Comparison of ENCODE assay signal across 19 mouse cellular contexts in the genomic region with DNA sequence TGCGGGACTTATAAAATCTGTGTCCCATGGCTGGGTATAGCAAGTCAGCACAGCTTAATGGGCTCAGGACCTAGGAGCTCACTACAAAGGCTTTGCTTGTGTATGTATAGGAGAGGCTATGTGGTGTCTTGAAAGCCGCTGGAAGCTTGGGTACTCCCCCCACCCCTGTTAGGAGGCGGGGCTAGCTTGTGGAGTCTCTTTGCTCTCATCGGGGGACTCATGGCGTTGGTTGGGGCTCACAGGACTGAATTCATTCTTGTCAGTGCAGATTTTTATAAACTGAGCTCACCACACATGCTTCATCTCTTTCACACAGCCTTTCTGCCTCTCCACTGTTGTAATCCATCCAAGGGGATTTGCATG.
A peak's percentile ranks its signal among the peaks of the same experiment; 100 is the strongest.
DNase-seq lines count a peak whose midpoint lies in the region; ATAC-seq lines count a peak whose summit lies in the region.
"Had no signal": no experiment of that assay in that cellular context is flagged by ENCODE, and none has a peak within 500 bp of the region (broad histone marks: within the 10 kb centered on the region; RNA-seq: fewer than 3 reads in every experiment).

No protein-coding gene starts in this region.

- H3K4me2 ChIP-seq in heart, embryonic 13.5 days = no peak overlapping the region
- no peak overlapping the region for H3K4me2 ChIP-seq in lung, embryonic 15.5 days
- H3K4me2 ChIP-seq in stomach, embryonic 16.5 days (ENCODE audit: low read depth, low read length) = no peak overlapping the region
- H3K4me2 ChIP-seq: embryonic facial prominence, embryonic 12.5 days; liver, embryonic 15.5 days; midbrain, embryonic 13.5 days; neural tube, embryonic 13.5 days had no signal

- H3K27ac ChIP-seq in heart, embryonic 13.5 days (replicated peaks) = peak overlapping the region; percentile 40
- H3K27ac ChIP-seq in lung, embryonic 15.5 days = peak overlapping the region; percentile 55; the same call in 1 of the 2 replicates
- peak overlapping the region; percentile 17; the same call in 1 of the 2 replicates for H3K27ac ChIP-seq in brown adipose tissue, adult 24 weeks (replicated peaks; ENCODE audit: low read depth, low read length)
- no peak overlapping the region for H3K27ac ChIP-seq in stomach, embryonic 16.5 days (ENCODE audit: low read length)
- H3K27ac ChIP-seq: embryonic facial prominence, embryonic 12.5 days; forebrain, embryonic 10.5 days; hindbrain, embryonic 10.5 days; kidney, postnatal 0 days; liver, embryonic 15.5 days; midbrain, embryonic 13.5 days; neural tube, embryonic 13.5 days had no signal

- no peak overlapping the region for H3K4me3 ChIP-seq in heart, embryonic 13.5 days
- H3K4me3 ChIP-seq in lung, embryonic 15.5 days = no peak overlapping the region
- H3K4me3 ChIP-seq in brown adipose tissue, adult 24 weeks (ENCODE audit: insufficient read depth, low read depth, low read length) = no peak overlapping the region
- no peak overlapping the region for H3K4me3 ChIP-seq in stomach, embryonic 16.5 days (replicated peaks; ENCODE audit: low read length)
- H3K4me3 ChIP-seq: embryonic facial prominence, embryonic 12.5 days; forebrain, embryonic 10.5 days; hindbrain, embryonic 10.5 days; liver, embryonic 15.5 days; midbrain, embryonic 13.5 days; neural tube, embryonic 13.5 days had no signal

- ATAC-seq in heart, embryonic 13.5 days (ENCODE audit: extremely low read depth, insufficient number of reproducible peaks, low FRiP score, low TSS enrichment) = no peak
- peak; percentile 13; the same call in 1 of the 2 replicates for ATAC-seq in lung, embryonic 15.5 days (ENCODE audit: borderline replicate concordance, extremely low read depth, low FRiP score, low TSS enrichment)
- ATAC-seq in stomach, embryonic 16.5 days (ENCODE audit: insufficient read depth, low FRiP score) = peak; percentile 27; the same call in 1 of the 2 replicates
- ATAC-seq: hindbrain, postnatal 0 days; intestine, postnatal 0 days; midbrain, embryonic 13.5 days had no signal

- peaks cover 41% of the 10 kb centered on the region for H3K4me1 ChIP-seq in heart, embryonic 13.5 days
- H3K4me1 ChIP-seq in lung, embryonic 15.5 days = peaks cover 21% of the 10 kb centered on the region
- peaks cover 19% of the 10 kb centered on the region for H3K4me1 ChIP-seq in brown adipose tissue, adult 24 weeks (ENCODE audit: control insufficient read depth, insufficient read depth, insufficient read length, low read length)
- no peaks in the 10 kb centered on the region for H3K4me1 ChIP-seq in stomach, embryonic 16.5 days (ENCODE audit: control insufficient read depth, insufficient read depth, low read length)
- H3K4me1 ChIP-seq: liver, embryonic 15.5 days had no signal

- no peak overlapping the region for H3K9ac ChIP-seq in heart, embryonic 13.5 days
- H3K9ac ChIP-seq in lung, embryonic 15.5 days = no peak overlapping the region
- no peak overlapping the region for H3K9ac ChIP-seq in stomach, embryonic 16.5 days (ENCODE audit: low read length)
- H3K9ac ChIP-seq: embryonic facial prominence, embryonic 12.5 days; liver, embryonic 15.5 days; midbrain, embryonic 13.5 days; neural tube, embryonic 13.5 days had no signal

- no peak for DNase-seq in heart, postnatal 14 days
- DNase-seq in lung, postnatal 14 days = no peak
- no peak for DNase-seq in urinary bladder, adult 2 months (ENCODE audit: low spot score)
- DNase-seq: adrenal gland, adult 2 months; cerebellum, adult 9-11 months; thymus, adult 2 months had no signal

- no peaks in the 10 kb centered on the region for H3K27me3 ChIP-seq in heart, embryonic 13.5 days (replicated peaks)
- no peaks in the 10 kb centered on the region for H3K27me3 ChIP-seq in lung, embryonic 15.5 days
- H3K27me3 ChIP-seq in stomach, embryonic 16.5 days (ENCODE audit: control insufficient read depth, insufficient read depth, low read length) = no peaks in the 10 kb centered on the region
- H3K27me3 ChIP-seq: embryonic facial prominence, embryonic 12.5 days; liver, embryonic 15.5 days; midbrain, embryonic 13.5 days; neural tube, embryonic 13.5 days had no signal

- intact Hi-C loops in heart, postnatal 14 days (cut with DNase I) = loop anchor here (5.0 kb wide), 5 partner anchors 38 to 97 kb away; partner anchors contain the start of gene Adamts2

- no peaks in the 10 kb centered on the region for H3K9me3 ChIP-seq in heart, embryonic 13.5 days
- no peaks in the 10 kb centered on the region for H3K9me3 ChIP-seq in lung, embryonic 15.5 days
- H3K9me3 ChIP-seq in stomach, embryonic 16.5 days (replicated peaks; ENCODE audit: control insufficient read depth, low read length) = no peaks in the 10 kb centered on the region
- H3K9me3 ChIP-seq: embryonic facial prominence, embryonic 12.5 days; forebrain, embryonic 10.5 days; hindbrain, embryonic 10.5 days; liver, embryonic 15.5 days; midbrain, embryonic 13.5 days; neural tube, embryonic 13.5 days had no signal

- H3K36me3 ChIP-seq in heart, embryonic 13.5 days = no peaks in the 10 kb centered on the region
- no peaks in the 10 kb centered on the region for H3K36me3 ChIP-seq in lung, embryonic 15.5 days
- H3K36me3 ChIP-seq in stomach, embryonic 16.5 days (ENCODE audit: control insufficient read depth, insufficient read depth, low read length) = no peaks in the 10 kb centered on the region
- H3K36me3 ChIP-seq: embryonic facial prominence, embryonic 12.5 days; forebrain, embryonic 10.5 days; hindbrain, embryonic 10.5 days; liver, embryonic 15.5 days; midbrain, embryonic 13.5 days; neural tube, embryonic 13.5 days had no signal

- WGBS in heart, embryonic 13.5 days = 74% methylated on average over 5 of the region's 5 CpGs
- 65% methylated on average over 5 of the region's 5 CpGs for WGBS in lung, embryonic 15.5 days
- WGBS in stomach, embryonic 16.5 days = 65% methylated on average over 5 of the region's 5 CpGs
